Comparison of ENCODE assay signal across 8 mouse cellular contexts in the genomic region with DNA sequence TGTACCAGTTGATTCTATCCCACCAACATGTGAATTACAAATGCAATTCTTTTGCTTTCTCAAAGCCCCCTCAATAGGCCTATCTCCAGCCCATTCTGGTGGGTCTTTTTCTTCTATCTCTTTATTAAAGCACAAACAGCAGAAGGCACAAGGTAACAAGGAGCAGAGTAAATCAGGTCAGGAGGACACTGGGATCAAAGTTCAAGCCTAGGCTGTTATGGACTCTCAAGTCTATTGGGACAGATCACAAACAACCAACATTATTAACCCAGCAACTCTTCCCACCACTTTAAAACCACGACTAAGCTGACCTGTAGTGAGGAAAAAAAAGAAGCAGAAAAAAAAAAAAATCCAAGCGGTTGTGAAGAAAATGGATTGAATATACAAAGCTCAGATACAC. TPM values are rescaled to one million over a fixed set of nuclear protein-coding genes. Genes with fewer than 3 reads are reported as not detected.
DNase-seq lines count a peak whose midpoint lies in the region; ATAC-seq and TF ChIP-seq lines count a peak whose summit lies in the region.

No protein-coding gene starts in this region.

- peaks cover 11% of the 10 kb centered on the region; the same call in 1 of the 2 replicates for H3K4me1 ChIP-seq in heart, embryonic 13.5 days
- no peaks in the 10 kb centered on the region for H3K4me1 ChIP-seq in ES-Bruce4 (ENCODE audit: control insufficient read depth, insufficient read depth, low read length)
- H3K4me1 ChIP-seq in forebrain, postnatal 0 days (ENCODE audit: insufficient read depth), result no peaks in the 10 kb centered on the region
- 0 out of 2 replicates have a peak, but pooled peaks cover 2% of the 10 kb centered on the region for H3K4me1 ChIP-seq in liver, embryonic 15.5 days (replicated peaks)

- no peaks in the 10 kb centered on the region for H3K27me3 ChIP-seq in heart, embryonic 13.5 days (replicated peaks)
- H3K27me3 ChIP-seq in ES-Bruce4 (ENCODE audit: control insufficient read depth, insufficient read depth, low read length, poor library complexity, severe bottlenecking), result no peaks in the 10 kb centered on the region
- no peaks in the 10 kb centered on the region for H3K27me3 ChIP-seq in forebrain, postnatal 0 days (ENCODE audit: insufficient read depth, low read length)
- H3K27me3 ChIP-seq in liver, embryonic 15.5 days, result no peaks in the 10 kb centered on the region

- peak overlapping the region; percentile 67 for H3K4me3 ChIP-seq in heart, embryonic 13.5 days
- peak overlapping the region; percentile 44; the same call in 1 of the 2 replicates for H3K4me3 ChIP-seq in ES-Bruce4 (ENCODE audit: low read depth, low read length)
- H3K4me3 ChIP-seq in forebrain, postnatal 0 days (ENCODE audit: low read depth, low read length), result no peak overlapping the region
- H3K4me3 ChIP-seq in liver, embryonic 15.5 days (replicated peaks), result peak overlapping the region; percentile 67

- peak overlapping the region; percentile 64 for H3K4me2 ChIP-seq in heart, embryonic 13.5 days
- peak overlapping the region; percentile 52 for H3K4me2 ChIP-seq in forebrain, postnatal 0 days (ENCODE audit: low read depth)
- peak overlapping the region; percentile 75 for H3K4me2 ChIP-seq in liver, embryonic 15.5 days

- no peak for ATAC-seq in heart, embryonic 13.5 days (ENCODE audit: extremely low read depth, insufficient number of reproducible peaks, low FRiP score, low TSS enrichment)
- ATAC-seq in forebrain, postnatal 0 days, result no peak
- ATAC-seq in liver, embryonic 15.5 days (ENCODE audit: insufficient read depth), result no peak
- ATAC-seq in CD4-positive, CD25-positive, alpha-beta regulatory T cell, adult 4 months, result no peak

- TF ChIP-seq EP300 in ES-Bruce4 (IDR thresholded peaks at IDR 0.05; ENCODE audit: insufficient read depth, low read depth, low read length), result no peak

- H3K9ac ChIP-seq in heart, embryonic 13.5 days, result peak overlapping the region; percentile 86
- H3K9ac ChIP-seq in ES-Bruce4 (ENCODE audit: low read depth, poor library complexity, severe bottlenecking), result peak overlapping the region; percentile 87; the same call in 1 of the 2 replicates
- no peak overlapping the region for H3K9ac ChIP-seq in forebrain, postnatal 0 days
- H3K9ac ChIP-seq in liver, embryonic 15.5 days, result no peak overlapping the region

- no peak for TF ChIP-seq POLR2A in ES-Bruce4 (IDR thresholded peaks at IDR 0.05; ENCODE audit: insufficient read depth, low read length)

- no peak overlapping the region for H3K27ac ChIP-seq in heart, embryonic 13.5 days (replicated peaks)
- H3K27ac ChIP-seq in ES-Bruce4 (ENCODE audit: insufficient read depth, low read length), result no peak overlapping the region
- no peak overlapping the region for H3K27ac ChIP-seq in forebrain, postnatal 0 days (ENCODE audit: low read depth, low read length)
- no peak overlapping the region for H3K27ac ChIP-seq in liver, embryonic 15.5 days (replicated peaks)

- DNase-seq in heart, postnatal 36 days, result no peak
- DNase-seq in forebrain, postnatal 0 days, result no peak
- DNase-seq in adrenal gland, postnatal 14 days, result no peak
- DNase-seq in adrenal gland, adult 8-10 months, result no peak

- intact Hi-C loops in heart, postnatal 36 days (cut with DNase I), result no loop called here

- peaks cover 22% of the 10 kb centered on the region for H3K36me3 ChIP-seq in heart, embryonic 13.5 days
- peaks cover 32% of the 10 kb centered on the region for H3K36me3 ChIP-seq in ES-Bruce4 (ENCODE audit: control insufficient read depth, insufficient read depth, low read length, poor library complexity, severe bottlenecking)
- no peaks in the 10 kb centered on the region; the same call in 1 of the 2 replicates for H3K36me3 ChIP-seq in forebrain, postnatal 0 days (ENCODE audit: insufficient read depth)
- H3K36me3 ChIP-seq in liver, embryonic 15.5 days (replicated peaks), result peaks cover 14% of the 10 kb centered on the region; the same call in 1 of the 2 replicates

- no peak for TF ChIP-seq CTCF in ES-Bruce4 (IDR thresholded peaks at IDR 0.05; ENCODE audit: low read depth, low read length)
- no peak for TF ChIP-seq CTCF in forebrain, postnatal 0 days (IDR thresholded peaks at IDR 0.05; ENCODE audit: low read depth)

- WGBS in heart, embryonic 13.5 days, result 26% methylated on average over 2 of the region's 2 CpGs
- WGBS in forebrain, postnatal 0 days, result 29% methylated on average over 2 of the region's 2 CpGs
- 26% methylated on average over 2 of the region's 2 CpGs for WGBS in liver, embryonic 15.5 days (ENCODE audit: insufficient replicate concordance)

- no peaks in the 10 kb centered on the region for H3K9me3 ChIP-seq in heart, embryonic 13.5 days
- no peaks in the 10 kb centered on the region for H3K9me3 ChIP-seq in ES-Bruce4 (replicated peaks; ENCODE audit: control insufficient read depth, insufficient read depth, low read length, poor library complexity, severe bottlenecking)
- no peaks in the 10 kb centered on the region for H3K9me3 ChIP-seq in forebrain, postnatal 0 days (ENCODE audit: low read length)
- no peaks in the 10 kb centered on the region for H3K9me3 ChIP-seq in liver, embryonic 15.5 days (replicated peaks)

RNA-seq across cellular contexts. Expression of gene Lamp2, which starts 1.4 kb away (rescaled TPM):
- polyA plus RNA-seq in heart, embryonic 13.5 days (2015; fragmentation: Nextera tagmentation; extraction: Ambion mirVana), result 122 and 129 TPM in 2 replicates
- 100 to 1,000 TPM; 140 to 146 TPM for total RNA-seq in heart, postnatal 36 days (2021)
- polyA plus RNA-seq in ES-Bruce4 (2011; ENCODE audit: insufficient read depth, insufficient read length, low read depth, missing spikeins), result 85.1 and 93.2 TPM in 2 replicates
- total RNA-seq in forebrain, postnatal 0 days (2014; rRNA removed), result 48.9 and 53.5 TPM in 2 replicates
- 59.6 and 62.5 TPM in 2 replicates for polyA plus RNA-seq in forebrain, postnatal 0 days (2015; fragmentation: Nextera tagmentation; extraction: Ambion mirVana)
- 75.2 and 76.8 TPM in 2 replicates for polyA plus RNA-seq in liver, embryonic 15.5 days (2015; fragmentation: Nextera tagmentation; extraction: Ambion mirVana)
- total RNA-seq in adrenal gland, postnatal 14 days (2021), result 182 and 206 TPM in 2 replicates
- polyA plus RNA-seq in CD4-positive, CD25-positive, alpha-beta regulatory T cell, adult 4 months (2017; shearing (Covaris generic)), result 10 to 100 TPM; 59.0 to 68.8 TPM
- total RNA-seq in adrenal gland, adult 8-10 months (2022), result 100 to 1,000 TPM; 211 to 271 (median 249) TPM

Comparison
In these comparisons a context has a peak if more than half of its experiments do, and no peak if none do; other contexts are left out.
1. H3K9ac ChIP-seq: peak in heart, embryonic 13.5 days (single experiment) and ES-Bruce4 (single experiment); none in forebrain, postnatal 0 days (single experiment) and liver, embryonic 15.5 days (single experiment).
2. Peak in every context shown above with its lines, with median percentiles within 50 percentile points of each other: H3K4me2 ChIP-seq.